25 mouse cellular contexts compared by ENCODE assay signal in the genomic region with DNA sequence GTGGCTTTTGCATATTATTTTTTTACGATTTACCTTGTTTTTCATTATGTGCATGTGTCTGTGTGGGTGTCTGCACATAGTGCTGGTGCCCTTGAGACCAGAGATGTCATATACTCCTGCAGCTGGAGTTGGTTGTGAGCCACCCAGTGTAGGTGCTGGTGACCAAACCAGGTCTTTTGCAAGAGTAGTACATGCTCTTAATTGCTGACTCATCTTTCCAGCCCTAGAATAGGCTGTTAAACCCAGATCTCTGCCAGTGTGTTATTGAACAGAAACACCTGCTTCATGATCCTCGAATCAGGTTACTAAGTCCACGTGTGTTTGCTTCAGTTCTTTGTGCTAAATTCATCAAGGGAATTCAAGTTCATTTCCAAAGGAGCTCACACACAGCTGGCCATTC.
"Had no signal": no experiment of that assay in that cellular context is flagged by ENCODE, and none has a peak within 500 bp of the region (broad histone marks: within the 10 kb centered on the region; RNA-seq: fewer than 3 reads in every experiment).

No protein-coding gene starts in this region.

- H3K4me1 ChIP-seq: heart, embryonic 15.5 days; hindbrain, embryonic 12.5 days; intestine, embryonic 15.5 days; limb, embryonic 13.5 days; limb, embryonic 15.5 days had no signal

- H3K4me2 ChIP-seq: heart, embryonic 11.5 days; heart, embryonic 13.5 days; heart, embryonic 15.5 days; hindbrain, embryonic 12.5 days; hindbrain, embryonic 14.5 days; intestine, embryonic 15.5 days; limb, embryonic 13.5 days; limb, embryonic 15.5 days; liver, embryonic 12.5 days had no signal

- H3K27me3 ChIP-seq: heart, embryonic 13.5 days; heart, embryonic 15.5 days; hindbrain, embryonic 12.5 days; intestine, embryonic 15.5 days; limb, embryonic 13.5 days; limb, embryonic 15.5 days; liver, embryonic 12.5 days had no signal

- DNase-seq: gastrocnemius, postnatal 10 days; gastrocnemius, postnatal 25 days; heart, adult 11 months; heart, adult 2 months; heart, postnatal 14 days; heart, postnatal 36 days; kidney, adult 18-20 months; kidney, adult 8-10 months; kidney, postnatal 10 days; kidney, postnatal 4 days had no signal

- H3K36me3 ChIP-seq: liver, embryonic 12.5 days had no signal

- H3K9me3 ChIP-seq: heart, embryonic 13.5 days; heart, embryonic 15.5 days; hindbrain, embryonic 12.5 days; intestine, embryonic 15.5 days; limb, embryonic 13.5 days; limb, embryonic 15.5 days; liver, embryonic 12.5 days had no signal

- H3K4me3 ChIP-seq: heart, adult 2 months; heart, embryonic 13.5 days; heart, embryonic 15.5 days; hindbrain, embryonic 12.5 days; intestine, embryonic 15.5 days; layer of hippocampus, adult 2 months; left cerebral cortex, adult 2 months; limb, embryonic 13.5 days; limb, embryonic 15.5 days; liver, embryonic 12.5 days had no signal

- H3K9ac ChIP-seq: heart, embryonic 13.5 days; heart, embryonic 15.5 days; hindbrain, embryonic 12.5 days; hindbrain, embryonic 14.5 days; intestine, embryonic 15.5 days; limb, embryonic 13.5 days; limb, embryonic 15.5 days; liver, embryonic 12.5 days; liver, embryonic 14.5 days had no signal

- H3K27ac ChIP-seq: heart, adult 2 months; heart, embryonic 13.5 days; heart, embryonic 15.5 days; hindbrain, embryonic 12.5 days; hindbrain, embryonic 14.5 days; intestine, embryonic 15.5 days; layer of hippocampus, adult 2 months; left cerebral cortex, adult 2 months; limb, embryonic 13.5 days; limb, embryonic 15.5 days; liver, embryonic 12.5 days; liver, embryonic 14.5 days had no signal

- ATAC-seq: hindbrain, embryonic 16.5 days; inflammation-experienced regulatory T-cells, adult 6 months; intestine, embryonic 15.5 days; intestine, postnatal 0 days; liver, embryonic 12.5 days had no signal
